Mouse (Mus musculus): Measurements from ENCODE around the gene Pald1.

Gene Pald1

GRCm38 (mm10) chr10:61286246-61286645 is 97.1 kb downstream of the Pald1 start:
- no peak for DNase-seq (ENCODE audit: extremely low read depth, low read depth)

GRCm38 (mm10) chr10:61285271-61285670 is 98.1 kb downstream of the Pald1 start:
- no peak for DNase-seq (ENCODE audit: extremely low read depth, low read depth)

GRCm38 (mm10) chr10:61284309-61284708 is 99.0 kb downstream of the Pald1 start:
- no peak for DNase-seq (ENCODE audit: extremely low read depth, low read depth)

GRCm38 (mm10) chr10:61281115-61281514 is 102.2 kb downstream of the Pald1 start:
- no peak for DNase-seq (ENCODE audit: extremely low read depth, low read depth)

- no peak for DNase-seq (ENCODE audit: extremely low read depth, low read depth)
Observed at GRCm38 (mm10) chr10:61277918-61278674, 105.2 kb downstream of the Pald1 start.

GRCm38 (mm10) chr10:61277051-61277450 is 106.3 kb downstream of the Pald1 start:
- DNase-seq (ENCODE audit: extremely low read depth, low read depth) = no peak

- peak; percentile 43 for DNase-seq (ENCODE audit: extremely low read depth, low read depth)
Observed at GRCm38 (mm10) chr10:61275669-61276110, 107.6 kb downstream of the Pald1 start.

GRCm38 (mm10) chr10:61274532-61274931 is 108.8 kb downstream of the Pald1 start:
- no peak for DNase-seq (ENCODE audit: extremely low read depth, low read depth)

GRCm38 (mm10) chr10:61273844-61274215 is 109.5 kb downstream of the Pald1 start:
- DNase-seq (ENCODE audit: extremely low read depth, low read depth) = no peak

- no peak for DNase-seq (ENCODE audit: extremely low read depth, low read depth)
Observed at GRCm38 (mm10) chr10:61273081-61273843, 110.1 kb downstream of the Pald1 start, which contains the start of gene Adamts14. Gene Adamts14 (minus strand): TSS chr10:61273438.

GRCm38 (mm10) chr10:61272631-61273030 is 110.7 kb downstream of the Pald1 start:
- no peak for DNase-seq (ENCODE audit: extremely low read depth, low read depth)

GRCm38 (mm10) chr10:61272089-61272626 is 111.2 kb downstream of the Pald1 start:
- DNase-seq (ENCODE audit: extremely low read depth, low read depth) = no peak
